Mouse (Mus musculus): ENCODE results near the gene Slc19a2.

DNA sequence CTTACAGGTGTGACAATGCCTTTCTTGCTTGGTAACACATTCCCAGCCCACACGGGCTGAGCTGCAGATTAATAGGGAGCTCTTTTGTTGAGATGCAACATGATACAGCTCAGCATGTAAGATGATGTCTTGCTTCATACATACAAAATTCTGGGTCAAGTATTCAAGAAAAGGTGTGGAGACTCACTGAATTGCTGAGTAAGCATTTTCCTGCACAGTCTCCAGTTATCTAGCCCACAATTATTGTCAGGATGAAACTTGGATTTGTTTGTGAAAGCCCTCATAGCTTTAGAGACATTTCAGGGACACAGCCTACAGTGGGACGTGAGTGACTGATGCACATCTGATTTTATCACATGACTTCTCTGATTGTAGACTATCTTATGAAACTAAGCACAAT is 7.4 kb upstream of the Slc19a2 start:
- no peak for TF ChIP-seq CTCF (IDR thresholded peaks at IDR 0.05; ENCODE audit: insufficient read depth, low read depth, low read length)
- no peak for TF ChIP-seq POLR2A (IDR thresholded peaks at IDR 0.05; ENCODE audit: insufficient read depth, low read depth, low read length)
